Mouse (Mus musculus) heart, embryonic 13.5 days (tissue): Measurements from ENCODE around the gene Nptxr. TPM values are rescaled to one million over a fixed set of nuclear protein-coding genes. Genes with fewer than 3 reads are reported as not detected.
A peak's percentile ranks its signal among the peaks of the same experiment; 100 is the strongest.

Source experiments
- ATAC-seq: fragments of 200-750 bp; cut with Nextera tagmentation; 2 replicates; pipeline ENCODE4 v1.8.0; 2017; ENCODE audit warnings: moderate TSS enrichment; ENCODE audit not compliant: insufficient number of reproducible peaks, low FRiP score, low TSS enrichment; ENCODE audit errors: extremely low read depth
- H3K27ac ChIP-seq: fragments of 300-500 bp; sonication (generic); replicated peaks from 2 replicates; pipeline ENCODE4 v1.5.1; 2015; ENCODE audit warnings: moderate library complexity, mild to moderate bottlenecking, inconsistent platforms
- H3K27me3 ChIP-seq: fragments of 300-500 bp; sonication (generic); replicated peaks from 2 replicates; pipeline ENCODE4 v1.6.1; 2015; ENCODE audit warnings: mild to moderate bottlenecking, inconsistent platforms
- H3K36me3 ChIP-seq: fragments of 300-500 bp; sonication (generic); 2 replicates; pipeline ENCODE4 v1.6.1; 2015; ENCODE audit warnings: mild to moderate bottlenecking, inconsistent platforms
- H3K4me1 ChIP-seq: fragments of 300-500 bp; sonication (generic); 2 replicates; pipeline ENCODE4 v1.6.1; 2015; ENCODE audit warnings: inconsistent platforms
- H3K4me2 ChIP-seq: fragments of 300-500 bp; sonication (generic); 2 replicates; pipeline ENCODE4 v1.6.1; 2015; ENCODE audit warnings: inconsistent platforms, mild to moderate bottlenecking, moderate library complexity
- H3K4me3 ChIP-seq: fragments of 300-500 bp; sonication (generic); 2 replicates; pipeline ENCODE4 v1.5.1; 2015; ENCODE audit warnings: moderate library complexity, mild to moderate bottlenecking, inconsistent platforms
- H3K9ac ChIP-seq: fragments of 300-500 bp; sonication (generic); 2 replicates; pipeline ENCODE4 v1.6.1; 2015; ENCODE audit warnings: inconsistent platforms, mild to moderate bottlenecking, moderate library complexity
- H3K9me3 ChIP-seq: fragments of 300-500 bp; sonication (generic); 2 replicates; pipeline ENCODE4 v1.6.1; 2016; ENCODE audit warnings: inconsistent platforms
- WGBS: fragments of 180-500 bp; shearing (Covaris S2); methylation state at CpG from one replicate; pipeline ENCODE4 v1.1.7; 2015; ENCODE audit warnings: mixed read lengths; 5-methylcytosine and 5-hydroxymethylcytosine counted together
- polyA plus RNA-seq: library from polyadenylated mRNA; unstranded; fragments of >200 nt; fragmentation: Nextera tagmentation; extraction: Ambion mirVana; gene quantifications from 2 replicates; pipeline ENCODE4 v1.2.1, GENCODE M21; 2015

Gene Nptxr
- polyA plus RNA-seq, 1 experiment from 2014 or later, result 1.7 TPM

- H3K4me3 ChIP-seq, result no peak overlapping the region
- no peak overlapping the region for H3K4me2 ChIP-seq
- 47% methylated on average over 8 of the region's 8 CpGs for WGBS
- H3K9ac ChIP-seq, result no peak overlapping the region
- no peak overlapping the region for H3K27ac ChIP-seq
- ATAC-seq, result no peak
- no peaks in the 10 kb centered on the region for H3K36me3 ChIP-seq
- H3K9me3 ChIP-seq, result no peaks in the 10 kb centered on the region
- peaks cover 79% of the 10 kb centered on the region for H3K27me3 ChIP-seq
- H3K4me1 ChIP-seq, result no peaks in the 10 kb centered on the region
Measured at GRCm38 (mm10) chr15:79787815-79788214, 16.8 kb downstream of the Nptxr start.

GRCm38 (mm10) chr15:79785056-79785455 is 19.5 kb downstream of the Nptxr start:
- Histone ChIP-seq H3K36me3 (no peaks in the 10 kb centered on the region), H3K27me3 (peaks cover 58% of the 10 kb centered on the region), H3K9me3 (no peaks in the 10 kb centered on the region), H3K4me2 (no peak overlapping the region), H3K4me1 (no peaks in the 10 kb centered on the region), H3K4me3 (no peak overlapping the region), H3K27ac (no peak overlapping the region), H3K9ac (no peak overlapping the region)
- WGBS, result 24% methylated on average over 1 of the region's 1 CpGs
- ATAC-seq, result no peak

GRCm38 (mm10) chr15:79777749-79778148 is 26.8 kb downstream of the Nptxr start, which contains the start of gene Dnal4:
Gene Dnal4, minus strand, starts transcription at chr15:79777849.
- no peaks in the 10 kb centered on the region for H3K36me3 ChIP-seq
- no peak within 1 kb of the TSS for H3K27ac ChIP-seq
- ATAC-seq, result no peak
- no peak within 1 kb of the TSS for H3K9ac ChIP-seq
- H3K27me3 ChIP-seq, result peaks cover 10% of the 10 kb centered on the region; the same call in 1 of the 2 replicates
- no peak within 1 kb of the TSS for H3K4me2 ChIP-seq
- no peak within 1 kb of the TSS for H3K4me3 ChIP-seq
- H3K4me1 ChIP-seq, result peaks cover 15% of the 10 kb centered on the region
- H3K9me3 ChIP-seq, result no peaks in the 10 kb centered on the region

GRCm38 (mm10) chr15:79775662-79776061 is 28.9 kb downstream of the Nptxr start:
- Histone ChIP-seq H3K36me3 (no peaks in the 10 kb centered on the region), H3K4me2 (no peak overlapping the region), H3K4me3 (no peak overlapping the region), H3K4me1 (peaks cover 24% of the 10 kb centered on the region), H3K27me3 (peaks cover 5% of the 10 kb centered on the region; the same call in 1 of the 2 replicates), H3K9me3 (no peaks in the 10 kb centered on the region), H3K27ac (no peak overlapping the region), H3K9ac (no peak overlapping the region)
- ATAC-seq, result no peak
- 53% methylated on average over 7 of the region's 7 CpGs for WGBS

GRCm38 (mm10) chr15:79774117-79775027 is 30.2 kb downstream of the Nptxr start:
- under 1% methylated on average over 46 of the region's 50 CpGs for WGBS
- H3K4me2 ChIP-seq, result peak overlapping the region; percentile 88
- H3K4me3 ChIP-seq, result peak overlapping the region; percentile 81
- H3K27ac ChIP-seq, result peak overlapping the region; percentile 76
- no peaks in the 10 kb centered on the region for H3K9me3 ChIP-seq
- peaks cover 37% of the 10 kb centered on the region for H3K4me1 ChIP-seq
- no peaks in the 10 kb centered on the region for H3K36me3 ChIP-seq
- H3K27me3 ChIP-seq, result 0 out of 2 replicates have a peak, but pooled peaks cover under 1% of the 10 kb centered on the region
- peak overlapping the region; percentile 87 for H3K9ac ChIP-seq
- peak; percentile 97 for ATAC-seq

GRCm38 (mm10) chr15:79770629-79771240 is 33.8 kb downstream of the Nptxr start:
- WGBS, result 55% methylated on average over 21 of the region's 21 CpGs
- Histone ChIP-seq H3K4me3 (no peak overlapping the region), H3K27me3 (no peaks in the 10 kb centered on the region), H3K36me3 (no peaks in the 10 kb centered on the region), H3K4me2 (no peak overlapping the region), H3K9ac (no peak overlapping the region), H3K9me3 (no peaks in the 10 kb centered on the region), H3K27ac (no peak overlapping the region), H3K4me1 (peaks cover 73% of the 10 kb centered on the region)
- no peak for ATAC-seq

GRCm38 (mm10) chr15:79768302-79768701 is 36.3 kb downstream of the Nptxr start:
- Histone ChIP-seq H3K4me1 (peaks cover 71% of the 10 kb centered on the region), H3K4me2 (no peak overlapping the region), H3K27me3 (no peaks in the 10 kb centered on the region), H3K4me3 (no peak overlapping the region), H3K9ac (peak overlapping the region; percentile 50; the same call in 1 of the 2 replicates), H3K27ac (no peak overlapping the region; the same call in 1 of the 2 replicates), H3K9me3 (no peaks in the 10 kb centered on the region), H3K36me3 (peaks cover 15% of the 10 kb centered on the region)
- WGBS, result 61% methylated on average over 6 of the region's 6 CpGs
- ATAC-seq, result no peak

- Histone ChIP-seq H3K36me3 (peaks cover 24% of the 10 kb centered on the region), H3K4me3 (no peak overlapping the region), H3K27ac (peak overlapping the region; percentile 58), H3K27me3 (no peaks in the 10 kb centered on the region), H3K4me1 (peaks cover 67% of the 10 kb centered on the region), H3K9ac (peak overlapping the region; percentile 61; the same call in 1 of the 2 replicates), H3K4me2 (peak overlapping the region; percentile 55), H3K9me3 (no peaks in the 10 kb centered on the region)
- WGBS, result 49% methylated on average over 16 of the region's 16 CpGs
- no peak for ATAC-seq
Measured at GRCm38 (mm10) chr15:79767327-79767961, 37.1 kb downstream of the Nptxr start.

- no peak for ATAC-seq
- Histone ChIP-seq H3K27ac (0 out of 2 replicates have a peak overlapping the region, but pooled peaks have one; percentile 58), H3K4me2 (no peak overlapping the region), H3K9me3 (no peaks in the 10 kb centered on the region), H3K9ac (no peak overlapping the region), H3K27me3 (no peaks in the 10 kb centered on the region), H3K36me3 (peaks cover 32% of the 10 kb centered on the region), H3K4me1 (peaks cover 67% of the 10 kb centered on the region), H3K4me3 (no peak overlapping the region)
- WGBS, result 86% methylated on average over 10 of the region's 10 CpGs
Measured at GRCm38 (mm10) chr15:79766586-79767071, 37.9 kb downstream of the Nptxr start.

- 44% methylated on average over 9 of the region's 10 CpGs for WGBS
- H3K4me1 ChIP-seq, result peaks cover 63% of the 10 kb centered on the region
- no peak overlapping the region for H3K9ac ChIP-seq
- no peak overlapping the region for H3K27ac ChIP-seq
- H3K9me3 ChIP-seq, result no peaks in the 10 kb centered on the region
- no peak overlapping the region for H3K4me2 ChIP-seq
- ATAC-seq, result no peak
- no peaks in the 10 kb centered on the region for H3K27me3 ChIP-seq
- no peak overlapping the region for H3K4me3 ChIP-seq
- peaks cover 35% of the 10 kb centered on the region for H3K36me3 ChIP-seq
Measured at GRCm38 (mm10) chr15:79766168-79766567, 38.4 kb downstream of the Nptxr start.

- H3K4me3 ChIP-seq, result no peak overlapping the region
- no peaks in the 10 kb centered on the region for H3K9me3 ChIP-seq
- 70% methylated on average over 2 of the region's 2 CpGs for WGBS
- peaks cover 38% of the 10 kb centered on the region for H3K36me3 ChIP-seq
- peaks cover 55% of the 10 kb centered on the region for H3K4me1 ChIP-seq
- no peak for ATAC-seq
- no peak overlapping the region for H3K27ac ChIP-seq
- no peaks in the 10 kb centered on the region for H3K27me3 ChIP-seq
- H3K9ac ChIP-seq, result no peak overlapping the region
- no peak overlapping the region for H3K4me2 ChIP-seq
Measured at GRCm38 (mm10) chr15:79765361-79765760, 39.2 kb downstream of the Nptxr start.
